Mouse (Mus musculus) right cerebral cortex, adult 2 months (tissue): Measurements from ENCODE around the gene Ptprm.

ENCODE experiments used
- DNase-seq, 2 experiments: peaks; one replicate each; pipeline ENCODE4 v3.0.0; 2021 to 2022; ENCODE audit warnings: low spot score in 2 of 2

The Ptprm gene

GRCm38 (mm10) chr17:67226991-67227390 is 127.3 kb downstream of the Ptprm start:
- DNase-seq = peak; percentile 25

GRCm38 (mm10) chr17:67215326-67215725 is 138.9 kb downstream of the Ptprm start:
- no peak for DNase-seq

GRCm38 (mm10) chr17:67213711-67214110 is 140.5 kb downstream of the Ptprm start:
- no peak for DNase-seq

GRCm38 (mm10) chr17:67209676-67210344 is 144.4 kb downstream of the Ptprm start:
- no peak for DNase-seq

GRCm38 (mm10) chr17:67208600-67208999 is 145.7 kb downstream of the Ptprm start:
- no peak for DNase-seq

GRCm38 (mm10) chr17:67206984-67207383 is 147.3 kb downstream of the Ptprm start:
- DNase-seq = no peak

GRCm38 (mm10) chr17:67201151-67201550 is 153.1 kb downstream of the Ptprm start:
- peak in 1 of 2 experiments; percentile 10 for DNase-seq

GRCm38 (mm10) chr17:67193728-67194127 is 160.5 kb downstream of the Ptprm start:
- no peak for DNase-seq

- no peak for DNase-seq
Observed at GRCm38 (mm10) chr17:67188514-67188913, 165.7 kb downstream of the Ptprm start.

- DNase-seq = no peak
Observed at GRCm38 (mm10) chr17:67186879-67187278, 167.4 kb downstream of the Ptprm start.

- no peak for DNase-seq
Observed at GRCm38 (mm10) chr17:67185942-67186341, 168.3 kb downstream of the Ptprm start.

- no peak for DNase-seq
Observed at GRCm38 (mm10) chr17:67179446-67179845, 174.8 kb downstream of the Ptprm start.

- no peak for DNase-seq
Observed at GRCm38 (mm10) chr17:67178686-67179265, 175.5 kb downstream of the Ptprm start.

- DNase-seq = peak; percentile 55
Observed at GRCm38 (mm10) chr17:67175836-67176235, 178.4 kb downstream of the Ptprm start.

- no peak for DNase-seq
Observed at GRCm38 (mm10) chr17:67171353-67171752, 182.9 kb downstream of the Ptprm start.

GRCm38 (mm10) chr17:67170696-67171095 is 183.6 kb downstream of the Ptprm start:
- no peak for DNase-seq

- no peak for DNase-seq
Observed at GRCm38 (mm10) chr17:67165876-67166275, 188.4 kb downstream of the Ptprm start.

GRCm38 (mm10) chr17:67159611-67160010 is 194.6 kb downstream of the Ptprm start:
- DNase-seq = no peak

- DNase-seq = no peak
Observed at GRCm38 (mm10) chr17:67157089-67157752, 197.0 kb downstream of the Ptprm start.

GRCm38 (mm10) chr17:67152218-67152617 is 202.0 kb downstream of the Ptprm start:
- no peak for DNase-seq

- no peak for DNase-seq
Observed at GRCm38 (mm10) chr17:67150441-67150840, 203.8 kb downstream of the Ptprm start.

- no peak for DNase-seq
Observed at GRCm38 (mm10) chr17:67142183-67142756, 212.0 kb downstream of the Ptprm start.

- DNase-seq = no peak
Observed at GRCm38 (mm10) chr17:67140502-67140901, 213.8 kb downstream of the Ptprm start.
